Mouse (Mus musculus): Measurements from ENCODE around the gene Tec. TPM values are rescaled to one million over a fixed set of nuclear protein-coding genes. Genes with fewer than 3 reads are reported as not detected.

Gene Tec
- total RNA-seq, 2 experiments from 2014 or later: 4.2 to 4.8 TPM

DNA sequence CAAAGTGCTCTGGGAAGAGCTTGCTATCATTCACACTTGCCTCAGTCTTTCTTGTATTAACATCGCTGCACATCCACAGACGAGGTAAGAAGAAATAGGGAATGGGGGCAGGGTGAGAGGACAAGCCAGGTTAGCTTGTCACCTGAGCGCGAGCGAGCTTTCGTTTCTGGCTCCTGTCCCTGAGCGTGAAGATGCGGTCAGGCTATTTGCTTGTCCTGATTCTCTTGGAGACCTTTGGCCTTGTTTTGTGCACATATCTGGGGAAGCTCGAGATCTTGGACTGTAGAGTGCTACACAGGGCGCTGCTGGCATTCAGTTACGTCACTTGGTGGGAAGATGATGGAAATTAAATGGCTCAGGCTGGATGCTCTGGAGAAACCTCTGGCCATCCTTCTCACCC, 27.0 kb upstream of the Tec start:
- DNase-seq (ENCODE audit: low spot score in 2 of 2): no peak
- intact Hi-C loops (cut with DNase I): loop anchor here (10.0 kb wide), 1 partner anchor 180 kb away; no protein-coding TSS in a partner anchor

GRCm38 (mm10) chr5:72893987-72894386, 25.7 kb upstream of the Tec start:
- intact Hi-C loops (cut with DNase I): loop anchor here (10.0 kb wide), 1 partner anchor 181 kb away; no protein-coding TSS in a partner anchor
- DNase-seq (ENCODE audit: low spot score in 2 of 2): no peak

- intact Hi-C loops (cut with DNase I): loop anchor here (10.0 kb wide), 1 partner anchor 183 kb away; no protein-coding TSS in a partner anchor
- DNase-seq (ENCODE audit: low spot score in 2 of 2): peak; percentile 22 to 40
Observed at GRCm38 (mm10) chr5:72891534-72891933, 23.3 kb upstream of the Tec start.

DNA sequence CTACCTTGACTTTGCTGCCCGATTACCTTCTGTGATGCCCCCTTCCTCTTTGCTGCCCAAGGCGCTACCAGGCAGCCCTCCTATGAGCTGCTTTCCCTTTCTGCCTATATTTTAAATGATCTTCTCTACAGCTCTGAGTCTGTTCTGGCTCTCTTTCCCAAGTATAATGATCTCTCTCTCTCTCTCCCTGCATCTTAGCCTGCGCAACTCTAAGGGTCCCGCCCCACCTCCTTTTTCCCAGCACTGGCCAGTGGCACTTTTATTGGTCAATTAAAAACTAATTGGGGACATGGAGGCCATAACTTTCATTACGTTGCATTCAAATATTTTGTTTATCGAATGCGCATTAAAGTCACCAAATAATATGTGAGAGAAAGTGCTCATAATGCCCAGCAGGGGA, 20.0 kb upstream of the Tec start:
- intact Hi-C loops (cut with DNase I): no loop called here

GRCm38 (mm10) chr5:72886458-72887222, 18.4 kb upstream of the Tec start:
- DNase-seq (ENCODE audit: low spot score in 2 of 2): no peak
- intact Hi-C loops (cut with DNase I): no loop called here

More for the DNA sequence above, 20.0 kb upstream of the Tec start:
- DNase-seq (ENCODE audit: low spot score in 2 of 2): no peak

DNA sequence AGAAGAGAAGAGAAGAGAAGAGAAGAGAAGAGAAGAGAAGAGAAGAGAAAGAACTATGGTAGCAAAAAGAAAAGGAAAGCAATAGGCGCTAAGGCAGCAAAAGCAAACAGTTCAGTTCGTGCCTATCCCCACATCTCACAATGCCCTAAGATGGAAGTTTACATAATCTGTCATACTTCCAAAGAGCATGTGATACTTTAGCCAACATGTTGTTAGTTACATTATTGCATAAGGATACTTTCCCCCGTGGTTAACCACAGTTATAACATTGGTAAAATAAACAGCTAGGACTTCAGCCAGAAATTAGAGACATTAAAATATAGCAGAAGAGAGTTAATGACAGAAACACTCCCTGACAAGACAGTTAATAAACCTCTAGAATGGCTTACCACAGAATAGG, 15.4 kb upstream of the Tec start:
- DNase-seq (ENCODE audit: low spot score in 2 of 2): no peak
- intact Hi-C loops (cut with DNase I): no loop called here

DNA sequence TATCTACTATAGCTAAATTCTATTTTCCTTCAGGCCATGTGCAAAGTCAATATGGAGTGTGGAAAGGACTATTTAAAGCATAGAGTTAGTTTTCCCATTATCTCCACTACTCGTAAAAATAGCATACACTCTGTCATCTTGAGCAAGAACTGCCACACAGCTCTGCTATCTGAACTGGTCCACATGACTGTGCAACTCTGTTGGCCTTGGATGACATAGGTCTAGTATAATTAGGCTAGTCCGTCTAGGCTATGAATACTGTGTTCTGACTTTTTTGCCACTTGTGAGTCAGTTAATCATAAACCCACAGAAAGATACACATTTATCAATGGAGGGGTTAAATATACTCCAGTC, 14.1 kb upstream of the Tec start:
- intact Hi-C loops (cut with DNase I): no loop called here
- DNase-seq (ENCODE audit: low spot score in 2 of 2): no peak

GRCm38 (mm10) chr5:72881748-72882411, 13.6 kb upstream of the Tec start:
- intact Hi-C loops (cut with DNase I): no loop called here
- no peak for DNase-seq (ENCODE audit: low spot score in 2 of 2)

DNA sequence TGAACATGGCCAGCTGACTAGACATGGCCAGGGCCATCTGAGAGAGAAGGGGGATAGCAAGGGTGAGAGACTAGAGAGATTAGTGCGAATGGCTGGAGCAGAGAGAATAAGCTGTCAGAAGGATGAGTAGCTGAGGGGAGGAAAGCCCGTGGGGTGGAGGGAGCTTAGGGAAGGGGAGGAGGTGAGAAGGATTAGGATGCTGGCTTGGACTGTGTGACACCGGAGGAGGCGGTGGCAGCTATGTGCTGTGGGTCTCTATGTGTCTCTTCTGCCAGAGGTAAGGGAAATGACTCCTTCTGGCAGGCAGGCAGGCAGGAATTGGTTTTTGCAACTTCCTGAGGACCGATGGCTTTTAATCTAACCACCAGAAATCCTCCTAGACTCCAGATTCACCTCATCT, 11.5 kb upstream of the Tec start:
- intact Hi-C loops (cut with DNase I): no loop called here
- no peak for DNase-seq (ENCODE audit: low spot score in 2 of 2)

DNA sequence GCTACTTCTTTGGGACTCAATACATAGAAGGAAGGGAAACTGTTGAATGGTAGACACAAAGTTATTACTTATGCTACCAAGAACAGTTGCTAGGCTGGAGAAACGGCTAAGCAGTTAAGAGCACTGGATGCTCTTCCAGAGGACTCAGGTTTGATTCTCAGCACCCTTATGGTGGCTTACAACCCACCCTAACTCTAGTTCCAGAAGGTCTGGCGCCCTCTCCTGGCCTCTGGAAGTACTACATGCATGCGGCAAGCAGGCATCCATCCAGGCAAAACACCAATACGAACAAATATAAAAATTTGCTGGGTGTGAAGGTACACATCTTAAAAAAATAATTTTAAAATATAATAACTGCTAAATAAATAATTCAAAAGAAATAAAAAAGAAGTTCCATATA, 2.8 kb upstream of the Tec start:
- no peak for DNase-seq (ENCODE audit: low spot score in 2 of 2)
- intact Hi-C loops (cut with DNase I): no loop called here

GRCm38 (mm10) chr5:72869779-72870608, 1.7 kb upstream of the Tec start:
- DNase-seq (ENCODE audit: low spot score in 2 of 2): no peak
- intact Hi-C loops (cut with DNase I): no loop called here

DNA sequence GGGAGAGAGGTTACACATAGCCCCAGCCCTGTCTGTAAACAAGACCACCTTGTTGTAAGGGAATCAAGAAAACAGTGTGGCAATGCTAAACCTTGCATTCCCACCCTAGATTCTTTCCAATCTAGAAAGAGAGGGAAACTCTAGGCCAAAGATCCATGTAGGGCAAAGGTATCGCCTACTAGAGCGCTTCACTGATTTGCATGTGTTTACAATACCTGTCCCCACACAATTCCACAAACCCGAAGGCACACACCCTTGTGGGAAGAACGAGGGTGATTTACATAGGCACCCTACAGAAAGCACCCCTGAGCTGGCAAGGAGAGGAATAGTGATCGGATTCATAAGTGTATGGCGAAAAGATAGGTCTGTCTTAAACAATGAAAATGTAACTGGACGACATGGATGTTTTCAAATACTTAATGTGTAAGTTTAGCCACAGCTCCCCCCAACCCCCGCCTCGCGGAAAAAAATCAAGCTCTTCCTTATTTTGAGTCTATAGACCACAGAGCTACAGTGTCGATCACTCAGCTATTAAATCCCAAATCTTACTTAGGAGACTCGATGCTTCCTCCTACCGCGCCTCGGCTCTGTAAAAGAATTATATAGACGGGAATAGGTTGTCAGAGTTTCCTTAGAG, 1.1 kb downstream of the Tec start:
- intact Hi-C loops (cut with DNase I): no loop called here
- no peak for DNase-seq (ENCODE audit: low spot score in 2 of 2)

GRCm38 (mm10) chr5:72866260-72866905, 1.9 kb downstream of the Tec start:
- DNase-seq (ENCODE audit: low spot score in 2 of 2): no peak
- intact Hi-C loops (cut with DNase I): no loop called here

GRCm38 (mm10) chr5:72864654-72865178, 3.6 kb downstream of the Tec start:
- intact Hi-C loops (cut with DNase I): no loop called here
- no peak for DNase-seq (ENCODE audit: low spot score in 2 of 2)

GRCm38 (mm10) chr5:72863166-72863565, 5.1 kb downstream of the Tec start:
- intact Hi-C loops (cut with DNase I): no loop called here
- DNase-seq (ENCODE audit: low spot score in 2 of 2): no peak

DNA sequence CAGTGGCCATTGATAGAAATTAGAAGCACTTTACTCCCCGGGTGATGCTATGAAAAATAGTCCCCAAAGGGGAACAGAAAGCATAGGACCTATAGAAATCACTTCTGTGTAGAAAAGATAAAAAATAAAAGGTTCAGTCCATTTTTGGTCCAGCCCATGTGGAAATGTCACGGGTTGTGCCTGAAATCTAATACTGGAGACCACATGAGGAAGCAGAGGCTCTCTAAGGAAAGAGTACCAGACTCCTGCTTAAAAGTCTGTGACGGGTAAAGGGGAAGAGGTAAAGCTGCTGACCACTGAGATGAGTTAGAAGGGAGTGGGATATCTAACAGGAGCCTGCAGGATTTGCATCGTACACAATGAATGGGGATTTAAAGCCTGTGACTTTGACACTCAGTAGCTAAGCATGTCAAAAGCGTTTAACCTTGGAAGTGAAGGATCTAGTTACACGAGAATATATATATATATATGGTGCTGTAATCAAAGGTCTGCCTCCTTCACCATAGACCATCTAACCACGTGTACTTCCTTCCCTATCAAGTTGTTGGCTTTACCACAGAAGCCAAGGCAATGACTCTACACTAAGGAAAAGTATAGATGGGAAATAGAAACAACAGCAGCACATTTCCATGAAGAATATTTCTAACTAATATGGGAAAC, 6.4 kb downstream of the Tec start:
- no peak for DNase-seq (ENCODE audit: low spot score in 2 of 2)
- intact Hi-C loops (cut with DNase I): no loop called here

- intact Hi-C loops (cut with DNase I): no loop called here
- DNase-seq (ENCODE audit: low spot score in 2 of 2): no peak
Observed at GRCm38 (mm10) chr5:72860899-72861298, 7.4 kb downstream of the Tec start.

GRCm38 (mm10) chr5:72858306-72858705, 10.0 kb downstream of the Tec start:
- intact Hi-C loops (cut with DNase I): no loop called here
- no peak for DNase-seq (ENCODE audit: low spot score in 2 of 2)

DNA sequence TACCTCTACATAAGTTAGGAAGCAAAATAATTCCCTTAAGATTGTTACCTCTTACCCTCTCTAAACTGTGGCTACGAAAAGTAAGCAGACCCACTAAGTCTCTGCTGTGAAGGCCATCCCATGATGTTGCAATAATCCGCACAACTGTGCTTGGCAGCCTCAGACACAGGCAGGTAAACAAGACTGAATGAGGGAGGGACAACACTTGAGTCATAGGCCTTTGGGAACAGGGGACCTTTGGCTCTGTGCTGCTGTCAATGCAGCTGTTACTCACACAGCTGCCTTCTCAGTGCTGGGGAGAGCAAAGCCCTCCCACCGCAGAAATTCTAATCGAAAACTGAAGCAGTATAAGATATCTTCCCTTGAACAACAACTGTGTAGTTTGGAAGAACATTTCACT, 10.5 kb downstream of the Tec start:
- intact Hi-C loops (cut with DNase I): no loop called here

More for the DNA sequence above, 10.5 kb downstream of the Tec start:
- DNase-seq (ENCODE audit: low spot score in 2 of 2): no peak

Measured in left cerebral cortex, postnatal 36 days (tissue).